Mouse (Mus musculus): ENCODE data around the gene Cmip.

Cmip gene

DNA sequence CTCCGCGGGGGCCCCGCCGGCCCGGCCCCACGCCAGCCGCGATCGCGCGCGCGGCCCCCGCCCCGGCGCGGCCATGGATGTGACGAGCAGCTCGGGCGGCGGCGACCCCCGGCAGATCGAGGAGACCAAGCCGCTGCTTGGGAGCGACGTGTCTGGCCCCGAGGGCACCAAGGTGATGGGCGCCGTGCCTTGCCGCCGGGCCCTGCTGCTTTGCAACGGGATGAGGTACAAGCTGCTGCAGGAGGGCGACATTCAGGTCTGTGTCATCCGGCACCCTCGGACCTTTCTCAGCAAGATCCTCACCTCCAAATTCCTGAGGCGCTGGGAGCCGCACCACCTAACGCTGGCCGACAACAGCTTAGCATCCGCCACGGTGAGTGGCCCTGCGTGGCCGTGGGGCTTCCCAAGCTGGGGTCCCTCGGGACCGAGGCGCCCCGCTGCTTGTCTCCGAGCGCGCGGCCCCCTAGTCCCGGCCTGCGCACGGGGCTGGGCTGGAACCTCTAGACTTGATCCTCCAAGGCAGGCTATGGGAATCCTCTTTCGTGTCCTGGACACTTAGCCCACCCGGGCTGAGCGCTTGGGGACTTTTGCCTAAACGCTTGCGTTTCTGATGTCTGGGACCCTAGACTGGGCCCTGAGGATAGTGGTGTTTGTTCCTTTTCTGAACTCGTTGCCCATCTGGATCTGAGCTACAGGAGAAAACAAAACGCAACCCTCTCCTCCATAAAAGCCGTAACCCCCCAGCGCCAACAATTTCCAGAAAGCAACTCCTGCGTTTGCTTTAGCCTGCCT lies at the start of gene Cmip:
TSS of gene Cmip (plus strand) at position 36 of the 792 bp plus-strand sequence.
- WGBS, result under 1% methylated on average over 57 of the region's 65 CpGs

DNA sequence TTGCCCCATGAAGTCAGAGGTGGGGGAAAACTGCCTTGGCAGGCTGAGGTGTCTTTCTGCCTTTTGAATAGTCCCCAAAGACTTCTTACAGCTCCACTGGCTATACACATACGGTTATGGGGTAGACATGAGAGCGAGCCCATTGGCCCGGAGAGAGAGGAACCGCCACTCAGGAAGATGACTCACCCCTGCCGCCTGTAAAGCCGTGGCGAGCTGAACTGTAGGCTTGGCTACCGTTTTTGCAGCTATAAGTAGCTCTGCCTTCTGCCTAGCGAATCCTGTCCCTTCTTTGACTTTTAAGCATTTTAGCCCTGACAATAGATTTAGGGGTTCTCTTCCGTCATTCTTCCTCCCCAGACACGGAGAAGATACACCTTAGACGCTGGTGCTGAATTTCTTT lies 47.7 kb upstream of the Cmip start:
- WGBS, result 68% methylated on average over 12 of the region's 12 CpGs

- WGBS, result 76% methylated on average over 11 of the region's 11 CpGs
Measured at GRCm38 (mm10) chr8:117212100-117212499, 44.8 kb upstream of the Cmip start.

GRCm38 (mm10) chr8:117217724-117218123 lies 39.1 kb upstream of the Cmip start:
- 96% methylated on average over 2 of the region's 2 CpGs for WGBS

GRCm38 (mm10) chr8:117222396-117222795 lies 34.5 kb upstream of the Cmip start:
- WGBS, result 65% methylated on average over 6 of the region's 6 CpGs

DNA sequence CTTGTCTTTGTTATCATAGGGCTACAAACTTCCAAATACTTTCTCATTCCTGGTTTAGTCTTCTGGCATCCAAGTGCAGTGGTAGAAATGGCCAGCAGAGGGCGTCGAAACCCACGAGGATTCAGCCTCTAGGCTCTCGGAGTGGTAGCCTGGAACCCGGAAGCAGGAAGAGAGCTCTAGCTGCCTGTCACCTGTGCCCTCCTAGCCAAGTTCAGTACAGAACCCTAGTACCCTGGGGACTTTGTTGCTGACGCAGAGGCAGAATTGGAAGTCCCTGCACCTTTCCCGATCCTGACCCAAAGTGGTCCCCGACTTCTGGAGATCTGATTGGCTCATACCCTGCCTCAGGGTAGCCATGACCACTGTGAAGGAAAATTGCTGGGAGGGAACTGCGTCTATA lies 32.2 kb upstream of the Cmip start:
- 15% methylated on average over 9 of the region's 9 CpGs for WGBS

DNA sequence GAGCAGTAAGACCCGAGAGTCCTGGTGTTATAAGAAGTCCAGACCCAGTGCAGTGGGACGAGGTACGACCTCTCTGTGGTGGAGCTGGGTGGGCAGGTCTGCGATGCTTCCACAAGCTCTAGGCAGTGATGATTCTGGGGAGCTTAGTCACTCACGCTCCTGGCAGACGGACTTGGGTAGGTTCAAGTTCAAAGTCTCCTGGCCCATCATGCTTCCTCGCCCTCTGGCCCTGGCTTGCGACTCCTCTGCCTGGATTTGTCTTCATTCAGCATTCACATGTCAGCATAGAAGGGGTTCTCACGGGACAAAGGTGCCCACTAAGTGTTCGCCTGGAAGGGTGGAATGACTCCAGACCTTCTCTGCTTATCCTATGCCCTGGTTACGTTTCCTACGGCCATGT lies 30.6 kb upstream of the Cmip start:
- WGBS, result 95% methylated on average over 12 of the region's 12 CpGs

GRCm38 (mm10) chr8:117227339-117227738 lies 29.5 kb upstream of the Cmip start:
- 83% methylated on average over 2 of the region's 2 CpGs for WGBS

GRCm38 (mm10) chr8:117233199-117233598 lies 23.7 kb upstream of the Cmip start:
- 93% methylated on average over 7 of the region's 7 CpGs for WGBS

DNA sequence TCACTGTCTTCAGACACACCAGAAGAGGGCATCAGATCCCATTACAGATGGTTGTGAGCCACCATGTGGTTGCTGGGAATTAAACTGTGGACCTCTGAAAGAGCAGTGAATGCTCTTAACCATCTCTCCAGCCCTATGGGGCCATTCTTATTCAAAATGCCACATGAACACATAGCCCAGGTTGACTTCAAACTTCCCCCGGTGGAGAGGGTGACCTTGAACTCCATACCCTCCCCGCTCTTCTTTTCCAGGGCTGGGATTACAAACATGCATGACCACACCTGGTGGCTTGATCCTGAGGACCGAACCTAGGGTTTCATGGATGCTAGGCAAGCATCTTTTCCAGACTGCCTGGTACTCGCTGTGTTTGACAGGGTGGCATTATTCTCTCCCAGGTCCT lies 20.3 kb upstream of the Cmip start:
- WGBS, result 97% methylated on average over 4 of the region's 4 CpGs

DNA sequence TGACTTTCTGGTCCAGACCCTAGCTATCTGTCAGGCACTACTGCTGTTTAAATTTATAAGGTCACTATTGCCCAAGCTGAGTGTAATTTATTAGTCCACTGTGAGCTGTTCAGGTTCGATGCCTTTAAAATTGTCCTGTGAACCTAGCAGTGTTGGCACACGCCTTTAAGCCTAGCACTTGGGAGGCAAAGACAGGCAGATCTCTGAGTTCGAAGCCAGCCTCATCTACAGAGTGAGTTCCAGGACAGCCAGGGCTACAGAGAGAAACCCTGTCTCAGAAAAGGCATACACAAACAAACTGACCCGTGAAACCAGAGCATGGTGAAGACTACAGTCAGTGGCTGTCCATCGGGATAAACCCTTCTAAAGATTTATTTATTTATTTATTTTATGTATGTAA lies 16.5 kb upstream of the Cmip start:
- WGBS, result 93% methylated on average over 5 of the region's 5 CpGs

GRCm38 (mm10) chr8:117240841-117241494 lies 15.9 kb upstream of the Cmip start:
- 84% methylated on average over 5 of the region's 5 CpGs for WGBS

GRCm38 (mm10) chr8:117241848-117242247 lies 15.0 kb upstream of the Cmip start:
- 60% methylated on average over 3 of the region's 3 CpGs for WGBS

- 77% methylated on average over 6 of the region's 6 CpGs for WGBS
Measured at GRCm38 (mm10) chr8:117242286-117242685, 14.6 kb upstream of the Cmip start.

DNA sequence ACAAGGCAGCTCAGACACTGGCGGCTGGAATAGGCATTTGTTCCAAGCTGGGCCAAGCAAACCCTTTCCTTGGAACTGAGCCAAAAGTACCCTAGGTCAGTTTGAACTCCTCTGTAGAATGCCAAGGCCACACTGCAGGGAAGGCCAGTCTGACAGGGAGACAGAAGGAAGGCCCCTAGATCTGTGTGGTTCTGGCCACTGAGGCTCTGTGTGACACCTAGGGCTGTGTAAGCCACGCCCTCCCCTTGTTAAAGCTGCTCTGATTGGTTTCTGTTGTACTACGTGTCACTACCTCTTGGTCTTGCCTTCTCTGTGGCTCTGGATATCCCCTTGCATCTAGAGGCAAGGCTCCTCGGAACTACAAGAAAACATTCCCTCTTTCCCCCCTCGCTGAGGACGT lies 12.3 kb upstream of the Cmip start:
- 81% methylated on average over 6 of the region's 6 CpGs for WGBS

DNA sequence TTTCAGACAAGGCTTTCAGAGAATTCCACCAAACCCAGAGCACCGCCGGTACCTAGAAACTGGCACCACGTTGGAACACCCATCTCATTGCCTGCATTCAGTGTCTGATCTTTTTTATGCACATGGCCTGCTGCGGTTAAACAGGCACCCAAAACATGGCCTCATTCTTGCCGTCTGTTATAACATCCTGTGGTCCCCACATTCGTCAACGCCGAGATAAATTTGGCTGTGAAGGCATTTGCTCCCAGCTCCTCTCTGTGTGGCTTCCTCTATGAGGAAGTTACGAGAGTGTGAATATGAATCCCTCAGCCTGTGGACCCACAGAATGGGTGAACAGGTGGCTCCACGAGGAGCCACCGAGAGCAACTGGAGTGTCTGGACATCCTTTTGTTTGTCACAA lies 8.5 kb upstream of the Cmip start:
- 68% methylated on average over 11 of the region's 11 CpGs for WGBS

GRCm38 (mm10) chr8:117251086-117251681 lies 5.7 kb upstream of the Cmip start:
- 61% methylated on average over 7 of the region's 7 CpGs for WGBS

DNA sequence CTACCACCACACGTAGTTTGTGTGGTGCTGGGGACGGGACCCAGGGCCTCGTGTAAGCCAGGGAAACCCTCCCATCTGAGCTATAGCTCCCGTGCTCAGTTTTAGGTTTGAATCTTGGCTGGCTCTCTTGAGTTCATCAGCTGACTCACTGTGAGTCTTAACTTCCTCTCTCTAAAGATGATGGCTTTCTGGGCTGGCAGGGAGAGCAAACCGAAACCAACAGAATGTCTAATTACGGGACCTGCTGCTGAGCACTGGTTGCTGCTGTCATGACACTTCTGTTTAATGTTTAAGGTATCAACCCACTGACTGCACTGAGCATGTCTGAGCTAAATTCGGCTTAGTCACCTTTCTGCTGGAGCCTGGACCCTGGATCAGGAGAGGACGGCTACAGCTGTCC lies 4.2 kb upstream of the Cmip start:
- WGBS, result 85% methylated on average over 8 of the region's 8 CpGs

GRCm38 (mm10) chr8:117253390-117254269 lies 3.2 kb upstream of the Cmip start:
- 92% methylated on average over 17 of the region's 17 CpGs for WGBS

- WGBS, result 79% methylated on average over 6 of the region's 6 CpGs
Measured at GRCm38 (mm10) chr8:117254496-117254895, 2.4 kb upstream of the Cmip start.

DNA sequence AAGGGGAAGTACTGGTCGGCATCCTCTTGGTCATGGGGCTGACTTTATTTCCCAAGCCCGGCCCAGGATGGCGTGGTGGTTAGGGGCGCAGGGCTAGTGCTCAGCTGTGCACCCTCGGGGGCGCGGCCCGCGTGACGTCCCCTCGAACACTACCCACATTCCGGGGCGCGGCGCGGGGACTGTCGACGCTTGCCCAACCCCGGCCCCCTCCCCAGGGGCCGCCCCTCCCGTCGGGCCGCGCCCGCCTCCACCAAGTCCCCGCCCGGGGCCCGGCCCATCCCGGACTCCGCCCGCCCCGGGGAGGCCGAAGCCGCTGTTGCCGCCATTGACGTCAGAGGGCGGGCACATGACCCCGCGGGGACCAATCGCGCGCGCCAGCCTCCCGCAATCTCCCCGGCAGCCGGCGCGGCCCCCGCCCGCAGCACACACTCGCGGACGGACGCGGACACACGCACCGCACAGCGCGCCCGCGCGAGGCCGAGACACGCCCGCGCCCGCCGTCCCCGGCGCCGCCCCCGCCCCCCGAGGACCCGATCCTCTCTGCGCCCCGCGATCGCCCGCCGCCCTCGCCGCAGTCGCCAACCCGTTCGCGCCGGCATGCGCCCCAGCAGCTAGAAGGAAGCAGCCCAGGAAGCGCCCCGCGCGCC lies 449 bp upstream of the Cmip start:
- under 1% methylated on average over 82 of the region's 92 CpGs for WGBS
